Mouse (Mus musculus): ENCODE measurements around the gene 4930402H24Rik.

DNA sequence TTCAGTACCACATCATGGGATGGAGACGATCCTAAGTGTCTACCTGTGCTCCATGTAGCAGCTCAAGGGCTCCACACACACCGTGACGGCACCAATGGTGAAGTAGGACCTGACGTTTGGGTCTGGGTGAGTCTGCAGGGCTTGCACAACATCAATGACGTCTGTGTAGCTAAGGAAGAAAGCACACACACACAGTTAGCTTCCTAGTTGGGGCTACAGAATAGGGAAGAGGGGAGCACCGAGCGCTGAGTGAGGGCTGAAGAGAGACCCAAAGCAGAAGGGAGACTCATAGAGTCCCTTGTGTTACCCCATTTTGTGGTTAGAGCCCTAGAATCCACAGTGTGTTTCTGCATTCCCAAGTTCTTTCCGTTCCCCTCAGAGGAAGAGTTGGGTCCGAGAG is 175.5 kb downstream of the 4930402H24Rik start:
- no peak for TF ChIP-seq TAL1 (conservative IDR thresholded peaks at IDR 0.05; ENCODE audit: low read depth, low read length)
- no peak for TF ChIP-seq CTCF (IDR thresholded peaks at IDR 0.05; ENCODE audit: low read depth, low read length)
